Mouse (Mus musculus) heart, adult 2 months (tissue): ENCODE measurements around the gene Otop1. TPM values are rescaled to one million over a fixed set of nuclear protein-coding genes. Genes with fewer than 3 reads are reported as not detected.

ENCODE experiments used
- DNase-seq, 2 experiments: peaks; one replicate each; pipeline ENCODE4 v3.0.0; 2021
- H3K27ac ChIP-seq: fragments of 200-600 bp; 2 replicates; pipeline ENCODE4 v1.8.1; 2022
- H3K27me3 ChIP-seq: fragments of 200-500 bp; 2 replicates; pipeline ENCODE4 v1.6.1; 2012; ENCODE audit warnings: mild to moderate bottlenecking, low read length, inconsistent platforms, mixed read lengths; ENCODE audit not compliant: control insufficient read depth, insufficient read depth
- H3K36me3 ChIP-seq: fragments of 200-500 bp; 2 replicates; pipeline ENCODE4 v1.6.1; 2012; ENCODE audit warnings: low read length, inconsistent platforms; ENCODE audit not compliant: control insufficient read depth, insufficient read depth
- H3K4me1 ChIP-seq: fragments of 200-500 bp; 2 replicates; pipeline ENCODE4 v1.6.1; 2011; ENCODE audit warnings: low read length; ENCODE audit not compliant: control insufficient read depth, insufficient read depth
- H3K4me3 ChIP-seq: fragments of 200-600 bp; 2 replicates; pipeline ENCODE4 v1.8.1; 2022
- H3K79me2 ChIP-seq: fragments of 200-500 bp; replicated peaks from 2 replicates; pipeline ENCODE4 v1.6.1; 2012; ENCODE audit warnings: mild to moderate bottlenecking, inconsistent platforms, low read length, moderate library complexity, mixed read lengths; ENCODE audit not compliant: control insufficient read depth, insufficient read depth
- H3K9ac ChIP-seq: fragments of 200-500 bp; 2 replicates; pipeline ENCODE4 v1.6.1; 2012; ENCODE audit warnings: low read depth, mild to moderate bottlenecking, control low read depth, inconsistent platforms, low read length, mixed read lengths
- CTCF ChIP-seq: fragments of 200-600 bp; IDR thresholded peaks from 2 replicates; pipeline ENCODE4 v1.8.1; 2022; ENCODE audit warnings: antibody characterized with exemption, mild to moderate bottlenecking, moderate library complexity
- EP300 ChIP-seq: fragments of 200-500 bp; IDR thresholded peaks from 2 replicates; pipeline ENCODE4 v1.6.1; 2011; ENCODE audit warnings: low read depth, low read length, control low read depth; ENCODE audit not compliant: insufficient read depth
- POLR2A ChIP-seq: fragments of 200-500 bp; IDR thresholded peaks from 2 replicates; pipeline ENCODE4 v1.6.1; 2011; ENCODE audit warnings: mild to moderate bottlenecking, low read depth, low read length, control low read depth; ENCODE audit not compliant: insufficient read depth
- WGBS: fragments of 180-500 bp; shearing (Covaris S2); methylation state at CpG from one replicate; pipeline ENCODE4 v1.1.7; 2018; 5-methylcytosine and 5-hydroxymethylcytosine counted together
- intact Hi-C: fragments of 180-260 bp; cut with DNase I; formaldehyde crosslinking; loops from one replicate; pipeline ENCODE4 v1.15.1; 2025
- polyA plus RNA-seq: library from polyadenylated mRNA; depleted of rRNA; stranded (reverse); fragments of >200 nt; gene quantifications from 2 replicates; pipeline ENCODE4 v1.2.3, GENCODE M21; 2012
- total RNA-seq, 2 experiments: library from RNA; stranded (reverse); gene quantifications; 2 replicates each; pipeline ENCODE4 v1.2.3; 2021

The Otop1 gene
- total and polyA plus RNA-seq, 3 experiments = 0.57 to 4.3 (median 0.82) TPM

GRCm38 (mm10) chr5:38259455-38260106 is 16.2 kb upstream of the Otop1 start:
- peaks cover 1% of the 10 kb centered on the region; the same call in 1 of the 2 replicates for H3K4me1 ChIP-seq
- peak overlapping the region; percentile 81 for H3K4me3 ChIP-seq
- peak overlapping the region; percentile 74 for H3K9ac ChIP-seq
- H3K27me3 ChIP-seq = no peaks in the 10 kb centered on the region
- peak overlapping the region; percentile 91 for H3K27ac ChIP-seq
- H3K79me2 ChIP-seq = no peaks in the 10 kb centered on the region; the same call in 1 of the 2 replicates
- WGBS = 36% methylated on average over 9 of the region's 9 CpGs
- intact Hi-C loops = loop anchor here (1.0 kb wide), 1 partner anchor 39 kb away; the partner anchor contains the start of genes Lyar and Zbtb49
- no peak for TF ChIP-seq EP300
- no peak for TF ChIP-seq CTCF
- no peak for TF ChIP-seq POLR2A
- H3K36me3 ChIP-seq = peaks cover 3% of the 10 kb centered on the region
- no peak for DNase-seq

- under 1% methylated on average over 40 of the region's 40 CpGs for WGBS
- Histone ChIP-seq H3K9ac (peak within 1 kb of the TSS; percentile 74), H3K4me1 (peaks cover 1% of the 10 kb centered on the region; the same call in 1 of the 2 replicates), H3K27me3 (no peaks in the 10 kb centered on the region), H3K79me2 (no peaks in the 10 kb centered on the region; the same call in 1 of the 2 replicates), H3K27ac (peak within 1 kb of the TSS; percentile 91), H3K36me3 (peaks cover 3% of the 10 kb centered on the region), H3K4me3 (peak within 1 kb of the TSS; percentile 81)
- TF ChIP-seq POLR2A (peak; percentile 87), CTCF (no peak), EP300 (no peak)
- peak; percentile 81 to 83 for DNase-seq
- intact Hi-C loops = loop anchor here (1.0 kb wide), 1 partner anchor 40 kb away; the partner anchor contains the start of genes Lyar and Zbtb49
Measured at GRCm38 (mm10) chr5:38260107-38260682, 15.6 kb upstream of the Otop1 start, which contains the start of gene Tmem128. Gene Tmem128 (plus strand): TSS chr5:38260185.

- 82% methylated on average over 3 of the region's 3 CpGs for WGBS
- no peaks in the 10 kb centered on the region for H3K79me2 ChIP-seq
- intact Hi-C loops = no loop called here
- no peak overlapping the region for H3K9ac ChIP-seq
- H3K4me1 ChIP-seq = no peaks in the 10 kb centered on the region
- no peak overlapping the region for H3K4me3 ChIP-seq
- DNase-seq = no peak
- H3K36me3 ChIP-seq = no peaks in the 10 kb centered on the region; the same call in 1 of the 2 replicates
- H3K27ac ChIP-seq = no peak overlapping the region
- peaks cover 6% of the 10 kb centered on the region for H3K27me3 ChIP-seq
- TF ChIP-seq CTCF = no peak
- TF ChIP-seq EP300 = no peak
- TF ChIP-seq POLR2A = no peak
Measured at GRCm38 (mm10) chr5:38270942-38271341, 4.8 kb upstream of the Otop1 start.

- DNase-seq = no peak
- Histone ChIP-seq H3K4me1 (no peaks in the 10 kb centered on the region), H3K9ac (no peak overlapping the region), H3K27ac (no peak overlapping the region), H3K27me3 (peaks cover 17% of the 10 kb centered on the region), H3K36me3 (no peaks in the 10 kb centered on the region; the same call in 1 of the 2 replicates), H3K4me3 (no peak overlapping the region), H3K79me2 (no peaks in the 10 kb centered on the region)
- intact Hi-C loops = no loop called here
- 85% methylated on average over 4 of the region's 4 CpGs for WGBS
- no peak for TF ChIP-seq EP300
- no peak for TF ChIP-seq POLR2A
Measured at GRCm38 (mm10) chr5:38273831-38274230, 1.9 kb upstream of the Otop1 start.

GRCm38 (mm10) chr5:38276451-38276850 is 679 bp downstream of the Otop1 start:
- DNase-seq = no peak
- Histone ChIP-seq H3K4me1 (no peaks in the 10 kb centered on the region), H3K27me3 (peaks cover 17% of the 10 kb centered on the region), H3K4me3 (no peak overlapping the region), H3K27ac (no peak overlapping the region), H3K79me2 (no peaks in the 10 kb centered on the region), H3K9ac (no peak overlapping the region), H3K36me3 (no peaks in the 10 kb centered on the region)
- no peak for TF ChIP-seq POLR2A
- no peak for TF ChIP-seq CTCF
- intact Hi-C loops = no loop called here
- 2% methylated on average over 19 of the region's 19 CpGs for WGBS

GRCm38 (mm10) chr5:38277098-38277866 is 1.5 kb downstream of the Otop1 start:
- Histone ChIP-seq H3K79me2 (no peaks in the 10 kb centered on the region), H3K9ac (no peak overlapping the region), H3K36me3 (no peaks in the 10 kb centered on the region), H3K27ac (no peak overlapping the region), H3K4me3 (no peak overlapping the region), H3K27me3 (peaks cover 17% of the 10 kb centered on the region), H3K4me1 (no peaks in the 10 kb centered on the region)
- DNase-seq = no peak
- TF ChIP-seq POLR2A = no peak
- no peak for TF ChIP-seq CTCF
- TF ChIP-seq EP300 = no peak
- intact Hi-C loops = no loop called here
- WGBS = 1% methylated on average over 65 of the region's 65 CpGs
